Mouse (Mus musculus) myocyte (in vitro differentiated cells): ENCODE results near the gene Tmem256.

Experiments used
- E2F4 ChIP-seq: IDR thresholded peaks from one replicate; pipeline ENCODE4 v1.6.1; 2011; ENCODE audit warnings: mild to moderate bottlenecking, control low read depth, moderate library complexity; ENCODE audit not compliant: insufficient read depth
- MAX ChIP-seq: IDR thresholded peaks from one replicate; pipeline ENCODE4 v1.6.1; 2011; ENCODE audit warnings: low read depth, mild to moderate bottlenecking, control low read depth
- MYOD1 ChIP-seq, 3 experiments: IDR thresholded peaks; one replicate each; pipeline ENCODE4 v1.6.1; 2011; ENCODE audit warnings: control low read depth in 2 of 3, low read depth in 2 of 3, mild to moderate bottlenecking in 2 of 3, moderate library complexity in 1 of 3; ENCODE audit not compliant: insufficient read length in 2 of 3, control insufficient read depth in 1 of 3
- POLR2A ChIP-seq: IDR thresholded peaks from one replicate; pipeline ENCODE4 v1.6.1; 2011; ENCODE audit warnings: low read depth, mild to moderate bottlenecking, control low read depth, moderate library complexity; ENCODE audit not compliant: insufficient read length
- POLR2AphosphoS2 ChIP-seq: IDR thresholded peaks from one replicate; pipeline ENCODE4 v1.6.1; 2011; ENCODE audit warnings: low read depth, control low read depth; ENCODE audit not compliant: insufficient read length
- REST ChIP-seq: IDR thresholded peaks from one replicate; pipeline ENCODE4 v1.6.1; 2011; ENCODE audit warnings: mild to moderate bottlenecking, control low read depth, moderate library complexity; ENCODE audit not compliant: insufficient read depth, insufficient read length
- SRF ChIP-seq: IDR thresholded peaks from one replicate; pipeline ENCODE4 v1.6.1; 2011; ENCODE audit warnings: low read depth; ENCODE audit not compliant: control insufficient read depth, insufficient read length
- TCF12 ChIP-seq: IDR thresholded peaks from one replicate; pipeline ENCODE4 v1.6.1; 2011; ENCODE audit warnings: mild to moderate bottlenecking, control low read depth; ENCODE audit not compliant: poor library complexity, insufficient read depth, severe bottlenecking
- USF1 ChIP-seq: IDR thresholded peaks from one replicate; pipeline ENCODE4 v1.6.1; 2011; ENCODE audit warnings: low read depth, mild to moderate bottlenecking, control low read depth, moderate library complexity

DNA sequence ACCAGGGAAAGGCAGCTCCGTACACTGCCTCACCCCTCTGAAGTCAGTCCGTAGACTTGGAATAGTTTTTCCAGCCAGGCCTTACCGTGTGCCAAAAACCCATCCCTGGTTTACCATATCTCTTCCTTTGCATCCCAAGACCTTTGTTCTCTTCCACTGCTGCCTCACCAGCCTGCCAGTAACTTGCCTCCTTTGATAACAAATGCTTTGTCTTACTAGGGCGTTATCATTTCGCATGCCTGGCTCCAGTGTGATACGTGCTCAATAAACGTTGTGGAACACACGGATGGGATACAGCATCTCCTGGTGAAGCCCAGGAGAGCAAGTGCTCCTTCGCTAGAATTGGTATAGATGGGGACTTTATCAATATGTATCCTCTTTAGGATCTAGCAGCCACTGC is 29.0 kb downstream of the Tmem256 start:
- TF ChIP-seq SRF = no peak
- no peak for TF ChIP-seq POLR2A
- no peak for TF ChIP-seq MYOD1 (IDR thresholded peaks at IDR 0.05; ENCODE audit: control insufficient read depth in 1 of 3, insufficient read length in 2 of 3, low read depth in 2 of 3)
- TF ChIP-seq REST = no peak
- TF ChIP-seq MAX = no peak
- no peak for TF ChIP-seq E2F4
- no peak for TF ChIP-seq TCF12
- no peak for TF ChIP-seq POLR2AphosphoS2
- TF ChIP-seq USF1 = no peak
